In the genomic region with DNA sequence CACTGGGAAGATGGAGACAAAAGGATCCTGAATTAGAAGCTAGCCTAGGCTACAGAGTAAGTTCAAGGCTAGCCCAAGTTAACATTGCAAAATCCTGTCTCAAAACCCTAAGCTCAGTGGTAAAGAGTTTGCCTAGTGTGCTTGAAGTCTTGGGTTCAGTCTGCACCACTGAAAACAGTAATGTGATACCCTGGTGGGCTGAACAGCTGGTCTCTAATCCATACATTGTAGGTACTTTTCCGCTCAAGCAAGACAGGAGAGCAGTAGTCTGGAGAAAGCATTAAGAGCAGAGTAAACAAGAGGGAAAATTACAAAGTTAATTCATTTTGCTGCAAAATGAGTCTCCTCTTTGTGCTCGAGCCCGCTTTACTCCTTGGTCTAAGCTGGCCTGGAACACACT, we compare ENCODE assay signal across 27 mouse cellular contexts.
A peak's percentile ranks its signal among the peaks of the same experiment; 100 is the strongest.
DNase-seq lines count a peak whose midpoint lies in the region; ATAC-seq lines count a peak whose summit lies in the region.
"Had no signal": no experiment of that assay in that cellular context is flagged by ENCODE, and none has a peak within 500 bp of the region (broad histone marks: within the 10 kb centered on the region; RNA-seq: fewer than 3 reads in every experiment).

No protein-coding gene starts in this region.

- H3K9me3 ChIP-seq in embryonic facial prominence, embryonic 14.5 days (ENCODE audit: control insufficient read depth, low read length) = no peaks in the 10 kb centered on the region
- no peaks in the 10 kb centered on the region for H3K9me3 ChIP-seq in limb, embryonic 10.5 days (replicated peaks)
- no peaks in the 10 kb centered on the region for H3K9me3 ChIP-seq in limb, embryonic 12.5 days
- H3K9me3 ChIP-seq: embryonic facial prominence, embryonic 13.5 days; forebrain, embryonic 10.5 days; forebrain, embryonic 12.5 days had no signal

- no peaks in the 10 kb centered on the region for H3K27me3 ChIP-seq in embryonic facial prominence, embryonic 14.5 days (replicated peaks; ENCODE audit: control insufficient read depth, insufficient read depth, low read length)
- H3K27me3 ChIP-seq in limb, embryonic 10.5 days (ENCODE audit: low read depth, poor library complexity, severe bottlenecking) = no peaks in the 10 kb centered on the region
- no peaks in the 10 kb centered on the region; the same call in 1 of the 2 replicates for H3K27me3 ChIP-seq in limb, embryonic 12.5 days
- H3K27me3 ChIP-seq: CH12.LX; embryonic facial prominence, embryonic 13.5 days; forebrain, embryonic 12.5 days; Patski had no signal

- H3K27ac ChIP-seq in embryonic facial prominence, embryonic 14.5 days (replicated peaks; ENCODE audit: low read depth, low read length) = no peak overlapping the region
- H3K27ac ChIP-seq in limb, embryonic 10.5 days = peak overlapping the region; percentile 77
- H3K27ac ChIP-seq in limb, embryonic 12.5 days = peak overlapping the region; percentile 80
- H3K27ac ChIP-seq: embryonic facial prominence, embryonic 13.5 days; forebrain, embryonic 10.5 days; forebrain, embryonic 12.5 days had no signal

- 71% methylated on average over 3 of the region's 3 CpGs for WGBS in embryonic facial prominence, embryonic 14.5 days
- 85% methylated on average over 3 of the region's 3 CpGs for WGBS in limb, embryonic 10.5 days
- 50% methylated on average over 3 of the region's 3 CpGs for WGBS in limb, embryonic 12.5 days

- ATAC-seq in embryonic facial prominence, embryonic 14.5 days (ENCODE audit: low read depth) = peak; percentile 37; the same call in 1 of the 2 replicates
- ATAC-seq in limb, embryonic 12.5 days (ENCODE audit: insufficient number of reproducible peaks, insufficient read depth, low FRiP score, low TSS enrichment, low read depth) = no peak
- ATAC-seq in erythroid progenitor cell, adult 5-6 weeks (replicated peaks; ENCODE audit: low FRiP score, poor library complexity, severe bottlenecking) = no peak
- ATAC-seq: CD4-positive, CD25-positive, alpha-beta regulatory T cell, adult 4 months; forebrain, embryonic 14.5 days; forebrain, embryonic 16.5 days; Patski had no signal

- no peak overlapping the region for H3K9ac ChIP-seq in embryonic facial prominence, embryonic 14.5 days (ENCODE audit: low read depth, low read length)
- H3K9ac ChIP-seq in limb, embryonic 12.5 days (replicated peaks) = no peak overlapping the region
- H3K9ac ChIP-seq: embryonic facial prominence, embryonic 13.5 days; forebrain, embryonic 12.5 days had no signal

- no peak overlapping the region for H3K4me3 ChIP-seq in embryonic facial prominence, embryonic 14.5 days (ENCODE audit: low read depth, low read length)
- H3K4me3 ChIP-seq in limb, embryonic 10.5 days = no peak overlapping the region
- H3K4me3 ChIP-seq in limb, embryonic 12.5 days (replicated peaks) = no peak overlapping the region
- H3K4me3 ChIP-seq: embryonic facial prominence, embryonic 13.5 days; forebrain, embryonic 10.5 days; forebrain, embryonic 12.5 days had no signal

- no peaks in the 10 kb centered on the region; the same call in 1 of the 2 replicates for H3K4me1 ChIP-seq in embryonic facial prominence, embryonic 14.5 days (ENCODE audit: control insufficient read depth, insufficient read depth, low read length)
- peaks cover 48% of the 10 kb centered on the region for H3K4me1 ChIP-seq in limb, embryonic 10.5 days
- peaks cover 46% of the 10 kb centered on the region for H3K4me1 ChIP-seq in limb, embryonic 12.5 days (replicated peaks)

- DNase-seq in embryo, embryonic 10 days (ENCODE audit: low spot score) = peak; percentile 20
- no peak for DNase-seq in embryo, embryonic 10.5 days (ENCODE audit: low spot score)
- DNase-seq in embryonic facial prominence, embryonic 14.5 days (ENCODE audit: low spot score) = peak; percentile 55
- DNase-seq in limb, embryonic 10.5 days (ENCODE audit: low spot score) = no peak
- no peak for DNase-seq in layer of hippocampus, postnatal 10 days (ENCODE audit: low spot score in 2 of 2)
- DNase-seq in layer of hippocampus, postnatal 25 days (ENCODE audit: extremely low spot score in 1 of 2, low spot score in 1 of 2) = no peak
- DNase-seq: adrenal gland, adult 2 months; adrenal gland, postnatal 10 days; adrenal gland, postnatal 25 days; B cell, adult 2 months; cerebellum, adult 11-12 months; cerebellum, adult 2 months; cerebellum, adult 9-10 months; cerebellum, postnatal 10 days; cerebellum, postnatal 25 days; embryo, embryonic 11 days had no signal

- no peaks in the 10 kb centered on the region for H3K36me3 ChIP-seq in embryonic facial prominence, embryonic 14.5 days (ENCODE audit: control insufficient read depth, insufficient read depth, low read length)
- no peaks in the 10 kb centered on the region for H3K36me3 ChIP-seq in limb, embryonic 10.5 days
- no peaks in the 10 kb centered on the region for H3K36me3 ChIP-seq in limb, embryonic 12.5 days
- H3K36me3 ChIP-seq: embryonic facial prominence, embryonic 13.5 days; forebrain, embryonic 10.5 days; forebrain, embryonic 12.5 days; G1E had no signal

- no peak overlapping the region for H3K4me2 ChIP-seq in embryonic facial prominence, embryonic 14.5 days (ENCODE audit: low read depth, low read length)
- no peak overlapping the region for H3K4me2 ChIP-seq in limb, embryonic 12.5 days
- H3K4me2 ChIP-seq: embryonic facial prominence, embryonic 13.5 days; forebrain, embryonic 12.5 days had no signal

Comparison
In these comparisons a context has a peak if more than half of its experiments do, and no peak if none do; other contexts are left out.
1. DNase-seq: peak in embryo, embryonic 10 days (single experiment) and embryonic facial prominence, embryonic 14.5 days (single experiment); none in embryo, embryonic 10.5 days (single experiment), limb, embryonic 10.5 days (single experiment), layer of hippocampus, postnatal 10 days (0 of 2) and layer of hippocampus, postnatal 25 days (0 of 2).